Mouse (Mus musculus): ENCODE data around the gene Mis18a. TPM values are rescaled to one million over a fixed set of nuclear protein-coding genes. Genes with fewer than 3 reads are reported as not detected.

Gene Mis18a
- polyA plus RNA-seq, 1 experiment from 2014 or later: 99.2 TPM

- no peak for DNase-seq (ENCODE audit: low spot score)
Observed at GRCm38 (mm10) chr16:90704161-90704825, 22.9 kb downstream of the Mis18a start.

- DNase-seq (ENCODE audit: low spot score): no peak
Observed at GRCm38 (mm10) chr16:90703646-90704045, 23.6 kb downstream of the Mis18a start.

GRCm38 (mm10) chr16:90701541-90701940, 25.7 kb downstream of the Mis18a start:
- no peak for DNase-seq (ENCODE audit: low spot score)

GRCm38 (mm10) chr16:90699390-90699789, 27.8 kb downstream of the Mis18a start:
- DNase-seq (ENCODE audit: low spot score): no peak

GRCm38 (mm10) chr16:90696306-90696705, 30.9 kb downstream of the Mis18a start:
- no peak for DNase-seq (ENCODE audit: low spot score)

GRCm38 (mm10) chr16:90695121-90695520, 32.1 kb downstream of the Mis18a start:
- no peak for DNase-seq (ENCODE audit: low spot score)

- DNase-seq (ENCODE audit: low spot score): peak; percentile 60
Observed at GRCm38 (mm10) chr16:90694719-90695118, 32.5 kb downstream of the Mis18a start.

- no peak for DNase-seq (ENCODE audit: low spot score)
Observed at GRCm38 (mm10) chr16:90693625-90694024, 33.6 kb downstream of the Mis18a start.

- DNase-seq (ENCODE audit: low spot score): no peak
Observed at GRCm38 (mm10) chr16:90692704-90693385, 34.4 kb downstream of the Mis18a start.

GRCm38 (mm10) chr16:90687687-90688263, 39.4 kb downstream of the Mis18a start:
- DNase-seq (ENCODE audit: low spot score): no peak

GRCm38 (mm10) chr16:90687011-90687410, 40.2 kb downstream of the Mis18a start:
- no peak for DNase-seq (ENCODE audit: low spot score)

GRCm38 (mm10) chr16:90684092-90684491, 43.1 kb downstream of the Mis18a start:
- no peak for DNase-seq (ENCODE audit: low spot score)

GRCm38 (mm10) chr16:90679984-90680383, 47.2 kb downstream of the Mis18a start:
- DNase-seq (ENCODE audit: low spot score): no peak

- DNase-seq (ENCODE audit: low spot score): no peak
Observed at GRCm38 (mm10) chr16:90678820-90679219, 48.4 kb downstream of the Mis18a start.

- DNase-seq (ENCODE audit: low spot score): no peak
Observed at GRCm38 (mm10) chr16:90676920-90677574, 50.2 kb downstream of the Mis18a start.

- DNase-seq (ENCODE audit: low spot score): no peak
Observed at GRCm38 (mm10) chr16:90674651-90675050, 52.6 kb downstream of the Mis18a start.

GRCm38 (mm10) chr16:90673507-90674354, 53.5 kb downstream of the Mis18a start:
- DNase-seq (ENCODE audit: low spot score): no peak

Measured in thymus, postnatal 0 days (tissue).